Mouse (Mus musculus) limb, embryonic 11.5 days (tissue): ENCODE measurements around the gene Sema6b. TPM values are rescaled to one million over a fixed set of nuclear protein-coding genes. Genes with fewer than 3 reads are reported as not detected.
"Not testable (repeated sequence)": the region's sequence is repeated elsewhere in the genome, so short reads cannot be mapped to it uniquely, and the experiment has no call there.

Experiments
- ATAC-seq: fragments of 200-750 bp; cut with Nextera tagmentation; 2 replicates; pipeline ENCODE4 v1.8.0; 2017; ENCODE audit warnings: low read depth; ENCODE audit not compliant: insufficient number of reproducible peaks, low FRiP score, low TSS enrichment
- DNase-seq: peaks from one replicate; pipeline ENCODE4 v3.0.0-alpha.2; 2015; ENCODE audit warnings: low spot score
- H3K27ac ChIP-seq: fragments of 300-500 bp; sonication (generic); replicated peaks from 2 replicates; pipeline ENCODE4 v1.5.1; 2014; ENCODE audit warnings: low read depth, mild to moderate bottlenecking, low read length
- H3K27me3 ChIP-seq: fragments of 300-500 bp; sonication (generic); 2 replicates; pipeline ENCODE4 v1.6.1; 2014; ENCODE audit warnings: mild to moderate bottlenecking, low read length, mixed read lengths; ENCODE audit not compliant: control insufficient read depth, insufficient read depth
- H3K36me3 ChIP-seq: fragments of 300-500 bp; sonication (generic); 2 replicates; pipeline ENCODE4 v1.6.1; 2014; ENCODE audit warnings: mild to moderate bottlenecking, low read length, moderate library complexity, mixed read lengths; ENCODE audit not compliant: control insufficient read depth, insufficient read depth
- H3K4me1 ChIP-seq: fragments of 300-500 bp; sonication (generic); 2 replicates; pipeline ENCODE4 v1.6.1; 2014; ENCODE audit warnings: low read length, mixed read lengths; ENCODE audit not compliant: control insufficient read depth, insufficient read depth
- H3K4me2 ChIP-seq: fragments of 300-500 bp; sonication (generic); 2 replicates; pipeline ENCODE4 v1.6.1; 2014; ENCODE audit warnings: low read depth, mild to moderate bottlenecking, moderate library complexity; ENCODE audit not compliant: severe bottlenecking
- H3K4me3 ChIP-seq: fragments of 300-500 bp; sonication (generic); 2 replicates; pipeline ENCODE4 v1.5.1; 2014; ENCODE audit warnings: low read depth, low read length
- H3K9ac ChIP-seq: fragments of 300-500 bp; sonication (generic); 2 replicates; pipeline ENCODE4 v1.6.1; 2014; ENCODE audit warnings: mild to moderate bottlenecking, low read length
- H3K9me3 ChIP-seq: fragments of 300-500 bp; sonication (generic); 2 replicates; pipeline ENCODE4 v1.6.1; 2016; ENCODE audit warnings: low read length; ENCODE audit not compliant: control insufficient read depth
- WGBS: fragments of 180-500 bp; shearing (Covaris S2); extraction: QIAGEN DNeasy Blood & Tissue Kit; methylation state at CpG from one replicate; pipeline ENCODE4 v1.1.7; 2014; 5-methylcytosine and 5-hydroxymethylcytosine counted together
- polyA plus RNA-seq: library from polyadenylated mRNA; unstranded; fragments of >200 nt; fragmentation: Nextera tagmentation; extraction: Ambion mirVana; gene quantifications from 2 replicates; pipeline ENCODE4 v1.2.1, GENCODE M21; 2014

The Sema6b gene
- polyA plus RNA-seq, 1 experiment from 2014 or later = 0.88 TPM

GRCm38 (mm10) chr17:56079921-56080320 is 60.2 kb downstream of the Sema6b start:
- peak overlapping the region; percentile 67 for H3K9ac ChIP-seq
- peak overlapping the region; percentile 99 for H3K4me2 ChIP-seq
- WGBS = 2% methylated on average over 11 of the region's 11 CpGs
- peak overlapping the region; percentile 80 for H3K4me3 ChIP-seq
- H3K36me3 ChIP-seq = peaks cover 4% of the 10 kb centered on the region; the same call in 1 of the 2 replicates
- ATAC-seq = no peak
- H3K9me3 ChIP-seq = no peaks in the 10 kb centered on the region
- peaks cover 11% of the 10 kb centered on the region for H3K4me1 ChIP-seq
- 0 out of 2 replicates have a peak overlapping the region, but pooled peaks have one; percentile 12 for H3K27ac ChIP-seq
- H3K27me3 ChIP-seq = no peaks in the 10 kb centered on the region
- DNase-seq = no peak

- 0 out of 2 replicates have a peak within 1 kb of the TSS, but pooled peaks have one; percentile 12 for H3K27ac ChIP-seq
- H3K4me3 ChIP-seq = peak within 1 kb of the TSS; percentile 80
- peak; percentile 93 for ATAC-seq
- H3K9ac ChIP-seq = peak within 1 kb of the TSS; percentile 67
- peak; percentile 99 for DNase-seq
- H3K4me1 ChIP-seq = peaks cover 11% of the 10 kb centered on the region
- no peaks in the 10 kb centered on the region for H3K9me3 ChIP-seq
- no peaks in the 10 kb centered on the region for H3K27me3 ChIP-seq
- under 1% methylated on average over 61 of the region's 61 CpGs for WGBS
- peak within 1 kb of the TSS; percentile 99 for H3K4me2 ChIP-seq
- H3K36me3 ChIP-seq = peaks cover 3% of the 10 kb centered on the region; the same call in 1 of the 2 replicates
These were observed 61.0 kb downstream of the Sema6b start, which contains the start of gene Hdgfl2 for GRCm38 (mm10) chr17:56078880-56079795. Gene Hdgfl2 (plus strand): TSS chr17:56079634.

- not testable (repeated sequence) for DNase-seq, H3K27me3 ChIP-seq, H3K36me3 ChIP-seq, ATAC-seq, H3K27ac ChIP-seq, H3K4me3 ChIP-seq, H3K9me3 ChIP-seq, H3K9ac ChIP-seq
- WGBS = 62% methylated on average over 9 of the region's 9 CpGs
- Histone ChIP-seq H3K4me1 (peaks cover 11% of the 10 kb centered on the region), H3K4me2 (peak overlapping the region; percentile 3)
These were observed 61.8 kb downstream of the Sema6b start for GRCm38 (mm10) chr17:56078361-56078760.

GRCm38 (mm10) chr17:56077523-56077922 is 62.6 kb downstream of the Sema6b start:
- H3K27ac ChIP-seq = no peak overlapping the region
- H3K4me3 ChIP-seq = no peak overlapping the region
- H3K9ac ChIP-seq = no peak overlapping the region
- WGBS = 91% methylated on average over 5 of the region's 5 CpGs
- H3K4me2 ChIP-seq = no peak overlapping the region
- DNase-seq (no peak), ATAC-seq (no peak)
- H3K4me1 ChIP-seq = peaks cover 13% of the 10 kb centered on the region
- no peaks in the 10 kb centered on the region for H3K27me3 ChIP-seq
- no peaks in the 10 kb centered on the region for H3K9me3 ChIP-seq
- no peaks in the 10 kb centered on the region for H3K36me3 ChIP-seq

GRCm38 (mm10) chr17:56074827-56075208 is 65.3 kb downstream of the Sema6b start, which contains the start of gene Ubxn6:
Gene Ubxn6 (minus strand): TSS chr17:56075028.
- Histone ChIP-seq H3K27ac (peak within 1 kb of the TSS; percentile 88), H3K4me1 (0 out of 2 replicates have a peak, but pooled peaks cover 2% of the 10 kb centered on the region), H3K9ac (peak within 1 kb of the TSS; percentile 70), H3K4me2 (peak within 1 kb of the TSS; percentile 39), H3K27me3 (no peaks in the 10 kb centered on the region), H3K36me3 (peaks cover 6% of the 10 kb centered on the region; the same call in 1 of the 2 replicates), H3K9me3 (no peaks in the 10 kb centered on the region), H3K4me3 (peak within 1 kb of the TSS; percentile 68)
- WGBS = under 1% methylated on average over 35 of the region's 35 CpGs
- ATAC-seq (peak; percentile 33; the same call in 1 of the 2 replicates), DNase-seq (peak; percentile 95)

- Histone ChIP-seq H3K9ac (peak overlapping the region; percentile 70), H3K27ac (peak overlapping the region; percentile 88), H3K36me3 (peaks cover 12% of the 10 kb centered on the region; the same call in 1 of the 2 replicates), H3K4me2 (peak overlapping the region; percentile 39), H3K27me3 (no peaks in the 10 kb centered on the region), H3K9me3 (no peaks in the 10 kb centered on the region), H3K4me1 (0 out of 2 replicates have a peak, but pooled peaks cover 2% of the 10 kb centered on the region), H3K4me3 (peak overlapping the region; percentile 68)
- WGBS = 11% methylated on average over 21 of the region's 22 CpGs
- DNase-seq (peak; percentile 87), ATAC-seq (peak; percentile 18)
These were observed 65.9 kb downstream of the Sema6b start for GRCm38 (mm10) chr17:56074097-56074826.
